Mouse (Mus musculus): ENCODE data around the gene Ell. TPM values are rescaled to one million over a fixed set of nuclear protein-coding genes. Genes with fewer than 3 reads are reported as not detected.

Ell gene
- polyA plus RNA-seq, 1 experiment from 2014 or later, result 13.5 TPM

DNA sequence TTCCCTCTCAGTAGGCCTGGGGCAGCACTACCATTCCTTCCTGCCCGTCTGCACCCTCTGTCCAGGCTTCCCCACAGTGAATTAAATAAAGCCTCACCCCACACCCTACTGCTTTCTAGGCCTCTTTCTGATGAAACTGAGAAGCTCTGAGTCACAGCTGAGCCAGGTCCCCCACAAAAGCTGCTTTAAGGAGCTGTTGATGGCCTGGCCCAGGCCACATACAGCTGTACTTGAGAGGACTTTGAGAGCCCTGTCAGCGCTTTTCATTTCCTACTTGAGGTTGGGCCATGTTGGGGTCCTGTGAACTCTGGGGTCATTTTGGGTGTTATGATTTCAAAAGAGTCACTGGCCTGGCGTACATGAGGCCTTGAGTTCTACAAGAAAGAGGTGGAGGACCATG is 4.0 kb upstream of the Ell start:
- no peak for DNase-seq (ENCODE audit: low spot score)

DNA sequence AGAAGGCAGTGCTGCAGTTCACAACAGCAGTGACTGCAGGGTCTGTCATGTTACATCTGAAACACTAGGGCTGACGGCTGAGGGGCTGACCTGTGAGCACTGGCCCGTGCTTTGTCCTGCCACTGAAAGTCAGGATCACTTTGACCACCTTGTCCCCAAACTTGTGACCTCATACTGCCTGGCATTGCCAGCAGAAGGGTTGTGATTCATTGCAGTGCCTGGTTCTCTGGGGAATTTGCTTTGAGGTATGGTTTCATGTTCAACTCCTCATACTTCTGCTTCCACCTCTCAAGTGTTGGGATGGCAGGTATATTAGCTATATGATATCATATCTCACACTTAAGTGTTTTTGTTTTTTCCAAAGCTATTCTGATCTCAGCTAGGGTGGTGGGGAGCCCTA is 3.6 kb upstream of the Ell start:
- DNase-seq (ENCODE audit: low spot score), result no peak

GRCm38 (mm10) chr8:70538024-70538579 is 1.2 kb upstream of the Ell start:
- DNase-seq (ENCODE audit: low spot score), result no peak

DNA sequence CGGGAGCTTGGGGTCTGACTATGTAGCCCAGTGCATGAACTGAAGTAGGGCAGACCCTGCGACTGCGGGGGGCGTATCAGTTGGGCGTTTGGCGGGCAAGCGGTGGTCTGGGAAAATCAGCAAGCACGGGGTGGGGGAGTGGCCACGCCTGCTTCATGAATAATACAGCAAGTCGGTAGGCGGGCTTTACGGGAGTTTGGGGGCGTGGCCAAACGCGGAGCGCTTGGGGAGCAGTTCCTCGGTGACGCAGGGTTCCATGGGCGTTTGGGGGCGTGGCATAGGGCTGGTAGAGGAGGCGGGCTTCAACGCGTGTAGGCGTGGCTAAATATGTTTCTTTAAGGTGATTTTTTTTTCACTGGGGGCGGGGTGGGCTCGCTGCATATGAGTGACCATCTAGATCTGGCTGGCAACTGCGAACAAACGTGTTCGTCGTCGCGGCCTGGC is 602 bp upstream of the Ell start:
- peak; percentile 99 for DNase-seq (ENCODE audit: low spot score)

GRCm38 (mm10) chr8:70540013-70540506 is 803 bp downstream of the Ell start:
- no peak for DNase-seq (ENCODE audit: low spot score)

- DNase-seq (ENCODE audit: low spot score), result no peak
Observed at GRCm38 (mm10) chr8:70540507-70541071, 1.3 kb downstream of the Ell start.

DNA sequence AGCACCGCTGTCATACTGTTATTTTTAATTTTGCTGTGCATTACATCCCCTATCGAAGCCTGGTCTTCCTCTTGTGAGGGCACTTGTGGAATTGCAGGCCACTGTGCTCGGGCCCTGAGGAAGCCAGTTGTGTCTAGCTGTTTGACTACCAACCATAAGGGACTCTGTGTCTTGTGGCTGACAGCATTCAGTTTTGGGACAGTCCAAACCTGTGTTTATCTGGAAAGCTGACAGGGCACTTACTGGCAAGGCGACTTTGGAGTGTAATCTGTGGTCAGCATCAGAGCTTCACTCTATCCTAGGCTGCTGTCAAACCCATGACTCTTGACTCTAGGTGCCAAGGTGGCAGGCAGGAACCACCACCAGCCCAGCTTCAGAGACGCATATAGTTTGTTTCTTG is 1.8 kb downstream of the Ell start:
- DNase-seq (ENCODE audit: low spot score), result no peak

DNA sequence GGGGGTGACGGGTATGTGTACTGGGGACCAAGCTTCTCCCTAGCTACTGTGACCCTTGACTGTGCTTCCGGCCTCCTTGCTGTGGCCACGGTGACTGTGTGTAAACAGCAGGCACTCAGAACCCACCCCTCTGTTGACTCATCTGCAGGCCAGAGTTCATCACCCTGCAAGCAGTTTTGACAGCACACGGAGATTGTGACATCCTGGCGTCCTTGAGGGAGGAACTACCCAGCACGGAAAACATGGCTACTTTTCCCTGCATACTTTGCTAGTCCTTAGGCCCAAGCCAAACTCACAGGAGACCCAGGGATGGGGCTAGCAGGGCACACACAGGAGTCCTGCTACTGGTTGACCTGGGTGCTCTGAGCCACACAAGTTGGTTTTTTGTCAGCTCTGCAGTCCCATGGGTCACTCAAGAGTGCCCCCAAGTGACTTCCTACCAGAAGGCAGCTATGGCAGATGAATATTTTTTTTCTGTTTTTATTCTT is 5.0 kb downstream of the Ell start:
- peak; percentile 53 for DNase-seq (ENCODE audit: low spot score)

GRCm38 (mm10) chr8:70546412-70546811 is 7.2 kb downstream of the Ell start:
- no peak for DNase-seq (ENCODE audit: low spot score)

DNA sequence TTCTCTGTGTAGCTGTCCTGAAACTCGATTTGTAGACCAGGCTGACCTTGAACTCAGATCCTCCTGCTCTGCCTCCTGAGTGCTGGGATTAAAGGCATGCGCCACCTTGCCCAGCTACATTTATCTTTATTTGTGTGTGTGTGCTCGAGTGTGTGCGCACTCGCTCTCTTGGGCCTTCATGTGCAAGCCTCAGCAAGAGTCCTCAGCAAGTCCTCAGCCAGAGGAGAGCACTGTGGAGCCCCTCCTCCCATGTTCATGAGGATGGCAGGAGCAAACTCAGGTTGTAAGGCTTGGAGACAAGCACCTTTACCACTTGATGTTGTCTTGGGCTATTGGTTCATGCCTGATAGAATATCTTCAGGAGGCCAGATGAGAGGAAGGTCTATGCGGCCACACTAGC is 8.5 kb downstream of the Ell start:
- DNase-seq (ENCODE audit: low spot score), result no peak

GRCm38 (mm10) chr8:70549412-70550184 is 10.3 kb downstream of the Ell start:
- DNase-seq (ENCODE audit: low spot score), result peak; percentile 57

DNA sequence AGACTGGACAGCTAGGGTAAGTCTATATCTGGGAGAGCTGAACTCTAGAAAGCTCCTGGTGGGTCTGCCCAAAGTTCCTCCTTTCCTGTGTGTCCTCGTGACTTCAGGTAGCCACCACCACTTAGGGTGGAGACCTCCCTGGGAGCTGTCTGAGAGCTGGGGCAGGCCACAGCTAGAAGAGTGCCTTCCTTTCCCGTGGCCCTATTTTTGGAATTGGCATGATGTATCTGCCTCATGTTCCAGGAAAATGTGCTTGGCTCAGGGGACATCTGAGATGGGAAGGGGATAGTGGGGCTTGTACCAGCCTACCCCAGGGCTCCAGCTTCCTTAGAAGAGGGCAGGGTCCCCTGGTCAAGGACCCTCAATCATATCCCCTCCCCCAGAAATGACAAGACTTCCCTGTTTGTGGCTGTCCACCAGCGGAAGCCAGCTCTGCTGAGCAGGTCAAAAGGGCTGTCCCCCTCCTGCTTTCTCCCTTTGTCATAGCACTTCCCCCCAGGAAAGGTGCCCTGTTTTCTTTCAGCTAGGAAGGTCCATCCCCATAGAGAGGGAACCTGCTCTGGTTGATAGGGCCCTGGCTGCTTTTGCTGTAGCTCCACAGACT is 12.4 kb downstream of the Ell start:
- DNase-seq (ENCODE audit: low spot score), result no peak

DNA sequence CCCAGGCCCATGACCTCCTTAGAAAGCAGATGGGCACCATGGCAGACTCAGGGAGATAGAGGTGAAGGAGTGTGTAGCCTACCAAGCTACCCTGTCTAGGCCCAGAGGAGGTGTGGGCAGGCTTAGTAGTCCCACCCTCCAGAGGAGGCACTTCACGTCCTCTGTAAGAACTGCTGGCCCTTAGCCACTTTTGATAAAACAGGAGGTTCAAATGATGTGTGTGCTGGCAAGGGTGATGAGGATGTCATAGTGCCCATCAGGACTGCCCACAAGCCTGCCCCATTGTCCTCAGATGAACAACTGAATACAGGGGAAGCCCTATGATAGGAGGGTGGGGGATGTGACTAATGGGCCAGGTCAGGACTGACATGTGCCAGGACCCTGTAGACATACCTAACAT is 13.6 kb downstream of the Ell start:
- no peak for DNase-seq (ENCODE audit: low spot score)

DNA sequence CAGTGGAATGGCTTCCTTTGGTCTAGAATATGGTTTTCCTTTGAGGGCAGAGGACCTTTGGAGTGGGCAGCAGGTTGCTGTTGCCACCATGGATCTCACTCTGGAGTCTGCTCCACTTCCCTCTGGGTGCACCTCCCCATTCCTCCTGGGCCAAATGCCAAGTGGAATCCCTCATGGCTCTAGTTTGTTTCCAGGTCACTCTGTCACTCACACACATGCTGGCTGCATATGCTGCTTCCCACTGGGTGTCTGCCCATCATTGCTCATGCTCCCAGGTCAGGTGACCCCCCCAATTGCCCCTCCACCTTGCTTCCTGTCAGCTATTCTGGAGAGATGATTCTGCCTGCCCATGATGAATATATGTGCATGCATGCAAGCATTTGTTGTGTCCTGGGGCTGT is 14.5 kb downstream of the Ell start:
- no peak for DNase-seq (ENCODE audit: low spot score)

- peak; percentile 61 for DNase-seq (ENCODE audit: low spot score)
Observed at GRCm38 (mm10) chr8:70555079-70555747, 16.0 kb downstream of the Ell start.

- DNase-seq (ENCODE audit: low spot score), result peak; percentile 74
Observed at GRCm38 (mm10) chr8:70558334-70558733, 19.1 kb downstream of the Ell start.

GRCm38 (mm10) chr8:70558983-70559382 is 19.7 kb downstream of the Ell start:
- peak; percentile 42 for DNase-seq (ENCODE audit: low spot score)

- DNase-seq (ENCODE audit: low spot score), result peak; percentile 73
Observed at GRCm38 (mm10) chr8:70560096-70560495, 20.8 kb downstream of the Ell start.

- DNase-seq (ENCODE audit: low spot score), result no peak
Observed at GRCm38 (mm10) chr8:70560564-70560963, 21.3 kb downstream of the Ell start.

DNA sequence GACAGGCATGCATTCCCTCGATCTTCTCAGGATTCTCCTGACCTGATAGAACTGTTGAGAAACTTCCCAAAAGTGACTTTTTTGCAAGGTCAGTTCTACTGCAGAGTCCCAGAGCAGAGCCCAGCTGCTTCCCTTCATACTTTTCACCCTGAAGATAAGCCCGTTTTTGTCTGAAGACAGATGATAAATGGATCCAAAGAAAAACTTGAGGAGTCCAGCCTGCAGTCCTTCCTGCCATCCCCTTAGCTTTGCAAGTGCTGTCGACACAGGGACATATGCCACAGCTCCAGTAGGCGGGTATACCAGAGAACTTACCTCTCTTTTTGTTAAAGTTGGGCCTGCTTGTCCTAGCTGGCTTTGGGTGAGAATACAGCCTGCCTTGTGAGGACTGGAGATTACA is 22.1 kb downstream of the Ell start:
- DNase-seq (ENCODE audit: low spot score), result no peak

DNA sequence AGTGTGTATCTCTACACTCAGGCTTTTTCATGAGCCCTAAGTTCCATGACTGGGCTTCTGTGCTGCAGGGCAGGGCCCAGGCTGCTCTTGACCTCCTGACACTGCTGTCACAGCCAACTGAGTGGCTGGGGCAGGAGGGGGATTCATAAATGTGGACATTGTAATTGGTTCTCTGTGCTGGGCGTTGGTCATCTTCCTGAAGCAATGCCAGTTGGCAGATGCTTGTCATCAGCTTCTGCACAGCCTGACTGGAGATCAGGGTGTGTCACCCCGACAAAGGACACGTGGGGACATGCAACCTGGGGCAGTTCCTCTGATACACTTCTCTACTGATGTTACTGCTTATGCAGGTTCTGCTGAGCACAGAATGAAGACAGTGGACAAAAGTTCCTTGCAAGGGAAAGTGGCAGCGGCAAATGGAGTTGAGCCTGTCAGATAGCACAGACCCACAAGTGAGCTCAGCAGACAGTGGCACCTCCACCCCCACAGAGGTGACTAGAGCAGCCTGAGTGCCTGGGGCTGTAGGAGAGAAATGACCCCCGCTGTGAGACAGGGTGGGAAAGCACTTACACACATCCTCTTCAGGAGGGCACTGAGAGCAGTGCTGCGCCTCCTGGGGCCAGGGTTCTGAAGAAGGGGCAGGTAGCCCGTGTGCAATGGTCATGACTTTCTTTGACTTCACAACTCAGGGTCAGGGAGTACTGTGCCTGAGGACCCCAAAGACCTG is 22.7 kb downstream of the Ell start:
- no peak for DNase-seq (ENCODE audit: low spot score)

Measured in thymus, postnatal 0 days (tissue).